Mouse (Mus musculus): ENCODE data around the gene Bicral. TPM values are rescaled to one million over a fixed set of nuclear protein-coding genes. Genes with fewer than 3 reads are reported as not detected.

Bicral gene
- total RNA-seq (2022) = 10 to 100 TPM; 12.8 to 15.3 (median 14.4) TPM

- DNase-seq (ENCODE audit: low spot score) = peak; percentile 61
These were observed at the start of gene Bicral for GRCm38 (mm10) chr17:46857903-46858748. Gene Bicral (minus strand): TSS chr17:46858482.

DNA sequence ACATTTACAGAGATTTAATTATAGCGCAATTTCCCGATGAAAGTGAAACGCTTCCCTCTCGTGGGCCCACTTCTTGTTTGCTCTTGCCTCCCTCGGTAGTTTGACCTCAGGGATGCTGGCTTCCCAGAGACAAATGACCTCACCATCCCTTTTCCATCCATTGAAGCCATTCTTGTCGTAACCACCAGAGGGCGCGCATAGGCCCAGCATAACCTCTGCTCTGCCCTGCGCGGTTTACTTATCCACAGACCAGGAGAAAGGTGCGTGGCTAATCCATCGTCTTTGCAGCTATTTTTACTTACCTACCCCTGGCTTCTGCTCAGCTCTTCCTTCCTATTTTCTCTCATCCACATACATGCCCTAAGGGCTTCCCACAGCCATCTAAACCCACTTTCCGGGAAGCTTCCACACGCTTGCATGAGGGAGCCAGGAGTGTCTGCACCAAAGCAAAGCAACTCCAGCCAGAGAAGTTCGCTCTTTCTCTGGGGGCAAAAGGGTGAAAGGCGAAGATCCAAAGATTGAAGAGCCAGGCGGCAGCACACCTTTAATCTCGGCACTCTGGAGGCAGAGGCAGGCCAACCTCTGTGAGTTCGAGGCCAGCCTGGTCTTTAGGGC, 45.7 kb upstream of the Bicral start:
- peak; percentile 79 for DNase-seq (ENCODE audit: low spot score)

- no peak for DNase-seq (ENCODE audit: low spot score)
These were observed 42.7 kb upstream of the Bicral start for GRCm38 (mm10) chr17:46900941-46901340.

DNA sequence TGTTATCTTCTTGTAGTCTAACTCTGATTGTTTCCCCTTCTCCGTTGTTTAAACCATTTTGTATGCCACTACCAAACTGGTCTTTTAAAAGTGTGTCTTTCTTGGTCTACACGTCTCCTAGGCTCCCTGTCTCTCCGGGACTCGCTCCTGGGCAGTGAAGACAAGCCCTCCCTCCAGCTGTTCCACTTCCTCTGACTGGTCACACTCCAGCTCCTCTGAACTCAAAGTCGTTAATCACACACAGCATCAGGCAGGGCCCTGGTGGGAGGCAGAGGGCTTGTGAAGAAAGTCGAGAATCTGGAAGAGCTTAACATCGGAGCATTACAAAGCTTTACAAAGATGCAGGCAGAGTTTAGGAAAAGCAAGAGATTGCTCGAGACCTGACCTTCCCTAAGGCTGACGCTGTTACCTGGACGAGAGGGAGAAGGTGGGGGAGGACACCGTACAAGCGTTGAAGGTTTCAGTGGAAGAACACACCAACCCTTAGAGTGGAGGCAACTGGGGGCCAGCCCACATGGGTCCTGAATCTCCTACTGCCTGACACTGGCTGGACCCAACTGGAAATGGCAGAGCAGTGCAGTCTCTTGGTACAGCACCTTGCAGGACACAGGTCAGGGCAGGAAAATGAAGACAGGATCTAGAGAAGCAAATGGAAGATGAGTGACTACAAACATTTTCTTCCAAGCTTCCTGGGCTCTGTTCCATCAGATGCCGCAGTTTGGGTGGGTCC, 39.1 kb upstream of the Bicral start:
- peak; percentile 34 for DNase-seq (ENCODE audit: low spot score)

DNA sequence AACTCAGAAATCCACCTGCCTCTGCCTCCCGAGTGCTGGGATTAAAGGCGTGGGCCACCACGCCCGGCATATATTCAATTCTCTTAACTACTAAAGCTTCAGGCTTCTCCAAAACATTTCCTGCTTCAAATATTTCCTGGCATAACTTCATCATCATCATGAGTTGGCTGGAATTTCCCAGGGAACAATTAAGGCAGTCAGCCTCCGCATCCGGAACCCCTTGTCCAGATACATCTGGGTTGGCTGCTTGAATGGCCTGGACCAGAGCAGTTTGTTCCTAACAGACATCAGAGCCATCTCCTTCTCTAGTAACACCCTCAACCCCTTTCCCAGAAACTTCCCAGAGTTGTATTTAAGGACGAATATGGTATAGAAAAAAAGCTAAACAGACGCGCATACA, 37.1 kb upstream of the Bicral start:
- DNase-seq (ENCODE audit: low spot score) = peak; percentile 82

DNA sequence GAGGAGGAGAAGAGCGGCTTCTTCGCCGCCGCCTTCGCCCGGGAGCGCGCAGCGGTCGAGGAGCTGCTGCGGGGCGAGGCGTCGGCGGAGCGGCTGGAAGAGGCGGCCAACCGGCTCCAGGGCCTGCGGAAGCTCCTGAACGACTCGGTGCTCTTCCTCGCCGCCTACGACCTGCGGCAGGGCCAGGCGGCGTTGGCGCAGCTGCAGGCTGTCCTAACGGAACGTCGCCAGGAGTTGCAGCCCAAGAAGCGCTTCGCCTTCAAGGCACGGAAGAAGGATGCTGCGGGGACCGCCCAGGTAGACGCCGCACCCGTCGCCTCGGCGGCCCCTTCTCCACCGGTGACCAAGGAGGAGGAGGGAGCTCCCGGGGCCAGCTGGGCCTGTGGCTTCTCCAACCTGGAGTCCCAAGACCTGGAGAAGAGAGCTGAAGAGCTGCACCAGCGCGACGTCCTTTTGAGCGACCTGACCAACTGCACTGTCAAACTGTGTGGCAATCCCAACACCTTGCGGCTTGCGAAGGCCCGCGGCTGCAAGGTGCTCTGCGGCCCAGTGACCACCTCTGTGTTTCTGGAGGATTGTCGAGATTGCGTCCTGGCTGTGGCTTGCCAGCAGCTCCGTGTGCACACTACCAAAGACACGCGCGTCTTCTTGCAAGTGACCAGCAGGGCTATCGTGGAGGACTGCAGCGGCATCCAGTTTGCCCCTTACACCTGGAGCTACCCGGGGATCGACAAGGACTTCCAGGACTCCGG, 32.7 kb upstream of the Bicral start:
- no peak for DNase-seq (ENCODE audit: low spot score)

- DNase-seq (ENCODE audit: low spot score) = peak; percentile 95
These were observed 32.0 kb upstream of the Bicral start, which contains the start of gene Tbcc for GRCm38 (mm10) chr17:46890116-46890815. Gene Tbcc (plus strand): TSS chr17:46890684.

- DNase-seq (ENCODE audit: low spot score) = peak; percentile 78
These were observed 31.3 kb upstream of the Bicral start for GRCm38 (mm10) chr17:46889450-46890084.

- DNase-seq (ENCODE audit: low spot score) = peak; percentile 59
These were observed 30.4 kb upstream of the Bicral start for GRCm38 (mm10) chr17:46888511-46889212.

- no peak for DNase-seq (ENCODE audit: low spot score)
These were observed 27.8 kb upstream of the Bicral start for GRCm38 (mm10) chr17:46885910-46886643.

- DNase-seq (ENCODE audit: low spot score) = no peak
These were observed 27.1 kb upstream of the Bicral start for GRCm38 (mm10) chr17:46885218-46885909.

GRCm38 (mm10) chr17:46884766-46885165, 26.5 kb upstream of the Bicral start:
- DNase-seq (ENCODE audit: low spot score) = no peak

DNA sequence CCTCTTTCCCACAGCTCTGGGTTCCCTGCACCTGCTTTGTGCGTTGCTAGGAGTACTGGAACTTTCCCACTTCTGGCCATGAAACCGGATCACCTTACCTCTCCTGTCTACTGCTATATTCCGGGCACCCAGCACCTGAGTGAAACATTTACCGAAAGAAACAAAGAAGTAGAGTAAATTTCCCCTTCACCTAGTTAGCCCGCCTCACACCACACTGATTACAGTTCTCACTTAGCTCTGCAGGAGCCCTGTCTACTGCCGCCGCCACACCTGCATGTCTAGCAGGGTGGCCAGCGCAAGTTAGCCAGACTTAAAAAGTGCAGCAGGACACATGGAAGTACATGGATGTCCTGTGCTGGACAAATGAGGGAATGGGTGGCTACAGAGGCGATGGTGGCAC, 24.8 kb upstream of the Bicral start:
- DNase-seq (ENCODE audit: low spot score) = no peak

GRCm38 (mm10) chr17:46881728-46882127, 23.4 kb upstream of the Bicral start:
- DNase-seq (ENCODE audit: low spot score) = no peak

DNA sequence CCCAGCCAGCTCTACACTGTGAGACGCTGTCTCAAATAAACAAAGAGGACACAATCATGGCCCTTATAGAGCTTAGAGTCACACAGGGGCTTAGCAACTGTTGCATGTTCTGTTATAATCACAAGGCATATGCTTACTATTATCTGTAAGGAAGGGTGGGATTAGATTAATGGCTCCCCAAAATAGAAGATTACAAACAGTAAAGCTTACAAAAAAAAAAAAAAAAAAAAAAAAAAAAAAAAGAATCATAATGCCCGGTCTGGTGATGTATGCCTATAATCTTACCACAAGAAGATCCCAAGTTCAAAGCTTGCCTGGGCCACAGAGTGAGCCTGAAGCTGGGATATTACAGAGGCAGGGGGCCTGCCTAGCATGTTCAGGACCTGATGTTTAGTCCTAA, 22.0 kb upstream of the Bicral start:
- DNase-seq (ENCODE audit: low spot score) = no peak

DNA sequence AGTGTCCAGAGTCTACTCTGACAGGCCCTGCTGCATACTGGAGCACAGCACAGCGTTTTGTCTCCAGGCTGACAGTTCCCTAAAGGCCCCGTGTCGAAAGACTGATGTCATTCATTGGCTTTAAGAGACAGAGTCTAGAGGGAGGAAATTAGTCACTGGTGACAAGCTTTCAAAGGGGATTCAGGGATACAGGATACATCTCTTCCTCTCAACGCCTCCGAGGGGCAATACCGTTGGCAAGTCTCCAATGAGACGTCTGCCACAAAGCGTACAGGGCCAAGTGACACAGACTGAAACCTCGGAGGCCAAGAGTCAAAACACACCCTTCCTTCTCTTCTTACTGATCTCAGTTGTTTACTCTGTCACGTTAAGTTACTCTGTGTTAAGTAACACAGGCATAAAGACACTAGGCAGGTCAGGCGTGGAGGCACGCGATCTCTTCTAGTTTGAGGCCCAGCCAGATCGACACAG, 21.6 kb upstream of the Bicral start:
- DNase-seq (ENCODE audit: low spot score) = peak; percentile 90

DNA sequence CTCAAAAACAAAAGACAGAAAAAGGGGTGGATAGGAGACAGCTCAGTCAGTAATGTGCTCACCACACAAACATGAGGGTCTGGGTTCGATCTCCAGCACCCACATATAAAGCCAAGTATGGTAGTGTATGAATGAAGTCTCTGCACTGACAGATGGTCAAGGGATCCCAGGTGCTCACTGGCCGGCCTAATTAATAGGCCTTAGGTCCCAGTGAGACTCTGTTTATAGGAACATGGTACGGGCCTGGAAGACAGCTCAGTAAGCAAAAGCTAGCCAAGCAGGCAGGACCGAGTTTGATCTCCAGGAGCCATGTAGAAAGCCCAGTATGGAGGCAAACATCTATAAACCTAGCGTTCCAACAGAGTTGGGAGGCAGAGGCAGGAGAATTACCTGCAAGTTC, 18.8 kb upstream of the Bicral start:
- DNase-seq (ENCODE audit: low spot score) = no peak

DNA sequence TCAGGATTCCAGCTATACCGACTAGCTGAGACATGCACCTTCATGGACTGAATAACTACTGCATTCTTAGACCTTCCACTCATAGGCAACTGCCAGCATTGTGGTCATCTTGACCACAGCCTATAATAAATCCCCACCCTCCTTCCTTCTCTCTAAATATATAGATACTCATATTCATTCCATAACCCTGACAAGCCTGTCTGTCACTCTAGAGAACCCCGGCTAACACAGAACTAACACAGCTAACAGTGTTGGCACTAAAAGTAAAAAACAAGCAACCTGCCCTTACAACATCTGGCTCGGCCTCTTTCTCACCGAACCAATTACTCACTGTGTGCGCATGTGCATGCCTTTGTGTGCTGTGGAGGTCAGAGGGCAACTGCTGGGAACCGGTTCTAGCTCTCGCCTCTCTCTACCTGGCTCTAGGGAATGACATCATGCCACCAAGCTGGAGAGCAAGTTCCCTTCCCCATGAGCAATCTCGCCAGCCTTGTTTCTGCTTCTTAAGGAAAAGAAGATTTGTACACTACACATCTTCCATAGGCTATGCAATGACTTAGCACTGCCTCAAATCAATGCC, 18.2 kb upstream of the Bicral start:
- no peak for DNase-seq (ENCODE audit: low spot score)
